Mouse (Mus musculus) granulocyte monocyte progenitor cell, adult 5-6 weeks (primary cell): Measurements from ENCODE around the gene Fam214b. TPM values are rescaled to one million over a fixed set of nuclear protein-coding genes. Genes with fewer than 3 reads are reported as not detected.

Experiments
- ATAC-seq: replicated peaks from 2 replicates; pipeline ENCODE4 v1.8.0; 2016; ENCODE audit warnings: mild to moderate bottlenecking, moderate TSS enrichment, inconsistent platforms; ENCODE audit not compliant: poor library complexity, severe bottlenecking
- total RNA-seq, 2 experiments: library from RNA; stranded (forward) in 1 of 2; stranded (reverse) in 1 of 2; fragments of 200-712, 200-1000 nt in 1 of 2; fragments of >200 nt in 1 of 2; fragmentation: Nextera tagmentation in 1 of 2; gene quantifications; 2 replicates each; pipeline ENCODE4 v1.2.3; 2014 to 2017

Fam214b gene
- total RNA-seq (2014; fragmentation: Nextera tagmentation) (2.9 and 5.1 TPM in 2 replicates), total RNA-seq (2017) (2.1 and 5.8 TPM in 2 replicates)

DNA sequence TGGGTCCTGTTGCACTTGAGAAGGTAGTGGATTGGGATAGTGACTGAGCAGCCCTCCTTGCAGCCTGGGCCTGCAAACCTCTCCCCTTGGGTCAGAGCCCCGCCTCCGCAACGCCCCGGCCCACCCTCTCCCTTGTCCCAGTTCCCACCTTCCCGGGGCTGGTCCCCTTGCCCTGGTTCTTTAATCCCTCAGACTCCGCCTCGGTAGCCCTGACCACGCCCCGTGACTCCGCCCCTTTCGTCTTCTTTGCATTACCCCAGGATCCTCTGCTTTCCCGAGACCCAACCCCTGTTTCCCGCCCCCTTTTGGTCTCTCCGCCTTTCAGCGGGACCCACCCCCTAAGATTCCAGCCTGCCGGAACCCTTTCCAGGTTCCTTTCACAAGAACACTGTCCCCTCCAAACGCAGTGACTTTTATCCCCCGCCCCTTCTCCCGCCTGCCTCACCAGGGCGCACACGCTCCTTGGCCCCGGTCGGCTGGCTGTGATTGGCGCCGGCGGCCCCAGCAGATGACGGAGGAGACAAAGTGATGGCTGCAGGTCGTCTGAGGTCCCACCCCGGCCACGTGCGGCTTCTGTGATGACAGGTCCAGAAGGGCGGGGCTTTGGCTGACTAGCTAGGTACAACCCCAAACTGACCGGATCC, at the start of gene Fam214b:
Gene Fam214b (minus strand): TSS at position 562 of the 644 bp plus-strand sequence.
- ATAC-seq = peak; percentile 75

GRCm38 (mm10) chr4:43091183-43091582, 45.2 kb upstream of the Fam214b start:
- ATAC-seq = no peak

DNA sequence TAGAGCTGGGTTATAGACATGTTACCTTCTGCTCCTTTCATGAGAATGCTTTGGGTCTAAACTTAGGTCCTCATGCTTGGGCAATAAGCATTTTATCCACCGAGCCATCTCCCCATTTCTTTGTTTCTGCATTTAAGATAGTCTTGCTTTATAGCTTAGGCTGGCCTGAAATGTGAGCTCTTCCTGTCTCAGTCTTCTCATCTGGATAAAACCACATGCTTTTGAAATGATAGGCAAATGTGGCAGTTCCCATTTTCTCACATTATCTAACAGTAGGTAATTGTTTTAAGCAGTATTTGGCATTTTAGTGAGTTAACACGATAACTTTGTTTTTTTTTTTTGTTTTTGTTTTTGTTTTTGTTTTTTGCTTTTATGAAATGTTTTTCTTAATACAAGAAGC, 43.9 kb upstream of the Fam214b start:
- ATAC-seq = no peak

GRCm38 (mm10) chr4:43082458-43082857, 36.4 kb upstream of the Fam214b start:
- ATAC-seq = no peak

- ATAC-seq = no peak
Measured at GRCm38 (mm10) chr4:43078071-43078718, 32.2 kb upstream of the Fam214b start.

GRCm38 (mm10) chr4:43074923-43075322, 28.9 kb upstream of the Fam214b start:
- no peak for ATAC-seq

GRCm38 (mm10) chr4:43065471-43065870, 19.5 kb upstream of the Fam214b start:
- no peak for ATAC-seq

GRCm38 (mm10) chr4:43060286-43060685, 14.3 kb upstream of the Fam214b start:
- no peak for ATAC-seq

- ATAC-seq = no peak
Measured at GRCm38 (mm10) chr4:43059697-43060096, 13.7 kb upstream of the Fam214b start.

- peak; percentile 99 for ATAC-seq
Measured at GRCm38 (mm10) chr4:43058753-43059654, 13.0 kb upstream of the Fam214b start, which contains the start of gene Unc13b. Gene Unc13b, plus strand, starts transcription at chr4:43058953.

GRCm38 (mm10) chr4:43058392-43058752, 12.4 kb upstream of the Fam214b start:
- ATAC-seq = no peak

DNA sequence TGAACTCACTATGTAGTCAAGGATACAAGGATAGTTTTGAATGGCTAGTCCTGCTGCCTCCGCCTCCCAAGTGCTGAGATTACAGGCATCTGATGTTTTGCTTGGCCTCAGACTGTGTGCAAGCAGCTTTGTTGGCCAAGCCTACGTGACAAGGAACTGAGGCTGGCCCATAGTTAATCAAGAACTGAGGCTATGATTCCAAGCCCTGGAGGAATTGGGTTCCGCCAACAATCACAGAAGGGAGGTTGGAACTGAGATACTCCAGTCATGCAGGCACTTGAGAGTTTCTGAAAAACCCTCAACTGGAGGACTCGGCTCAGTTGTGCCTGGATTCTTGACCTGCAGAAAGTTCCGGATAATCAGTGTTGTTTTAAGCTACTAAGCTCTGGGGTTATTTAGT, 11.6 kb upstream of the Fam214b start:
- ATAC-seq = no peak

GRCm38 (mm10) chr4:43052627-43053026, 6.6 kb upstream of the Fam214b start:
- ATAC-seq = peak; percentile 80

DNA sequence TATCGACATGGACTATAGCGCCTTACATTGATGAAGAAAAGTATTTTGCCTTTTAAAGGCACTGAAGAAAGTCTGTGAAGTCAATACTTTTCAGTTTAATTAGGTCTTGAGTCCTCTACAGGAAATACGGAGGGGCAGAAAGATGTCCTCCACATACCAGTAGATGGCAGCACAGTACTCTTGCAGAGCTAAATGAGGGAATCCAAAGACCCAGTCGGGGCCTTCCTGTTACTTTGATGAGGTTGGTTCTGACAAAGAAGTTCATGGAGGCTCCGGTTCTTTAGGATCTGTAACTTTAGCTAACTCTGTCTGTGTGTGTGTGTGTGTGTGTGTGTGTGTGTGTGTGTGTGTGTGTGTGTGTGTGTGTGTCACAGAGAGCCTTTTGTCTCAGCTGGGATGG, 1.2 kb upstream of the Fam214b start:
- ATAC-seq = peak; percentile 29; the same call in 1 of the 2 replicates

- ATAC-seq = no peak
Measured at GRCm38 (mm10) chr4:43046607-43047006, 587 bp upstream of the Fam214b start.

DNA sequence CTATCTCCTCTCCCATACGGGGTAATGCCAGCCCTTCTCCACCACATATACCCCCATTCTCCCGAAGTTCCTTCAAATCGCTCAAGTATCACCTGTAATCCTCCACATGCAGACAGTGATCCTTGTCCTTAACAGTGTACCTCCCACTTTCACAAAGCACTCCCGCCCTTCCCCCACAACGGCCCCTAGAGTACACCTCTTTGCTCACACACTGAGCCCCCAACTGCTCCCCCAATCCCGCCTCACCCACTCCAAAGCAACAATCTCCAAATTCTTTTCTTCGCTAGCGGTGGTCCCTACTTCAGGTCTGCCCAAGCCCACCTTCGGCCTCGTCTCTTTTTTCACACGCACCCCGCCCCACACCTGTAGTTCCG, 748 bp downstream of the Fam214b start:
- no peak for ATAC-seq

GRCm38 (mm10) chr4:43044673-43045072, 1.3 kb downstream of the Fam214b start:
- ATAC-seq = peak; percentile 45

DNA sequence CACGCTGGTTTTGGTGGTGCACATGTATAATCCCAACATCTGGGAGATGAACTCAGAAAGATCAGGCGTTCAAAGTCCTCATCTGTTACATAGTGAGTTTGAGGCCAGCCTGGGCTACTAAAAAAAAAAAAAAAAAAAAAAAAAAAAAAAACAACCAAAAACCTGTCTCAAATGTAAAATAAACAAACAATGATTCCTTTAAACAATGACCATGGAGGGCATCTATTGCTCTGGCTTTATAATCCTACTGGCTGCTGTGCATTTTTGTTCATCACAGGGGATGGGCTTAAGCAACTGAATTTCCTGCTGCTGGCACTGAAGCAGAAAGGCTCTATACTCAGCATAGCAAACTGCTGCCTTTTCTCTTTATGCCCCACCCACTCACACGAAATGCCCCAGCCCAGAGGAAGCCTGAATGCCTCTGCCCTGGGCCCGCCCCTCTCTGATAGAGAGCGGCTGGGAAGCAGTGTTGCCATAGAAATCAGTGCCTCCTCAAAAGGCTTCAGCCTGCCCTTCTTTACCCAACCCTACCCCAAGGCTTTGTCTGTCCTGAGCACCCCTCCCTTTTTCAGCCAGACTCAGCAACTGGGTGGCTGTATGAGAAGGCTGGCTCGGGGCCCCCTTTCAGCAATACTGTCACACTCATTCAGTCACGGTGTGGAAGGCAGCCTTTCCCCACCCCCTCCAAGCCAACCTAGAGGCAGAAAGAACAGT, 2.2 kb downstream of the Fam214b start:
- peak; percentile 26 for ATAC-seq

DNA sequence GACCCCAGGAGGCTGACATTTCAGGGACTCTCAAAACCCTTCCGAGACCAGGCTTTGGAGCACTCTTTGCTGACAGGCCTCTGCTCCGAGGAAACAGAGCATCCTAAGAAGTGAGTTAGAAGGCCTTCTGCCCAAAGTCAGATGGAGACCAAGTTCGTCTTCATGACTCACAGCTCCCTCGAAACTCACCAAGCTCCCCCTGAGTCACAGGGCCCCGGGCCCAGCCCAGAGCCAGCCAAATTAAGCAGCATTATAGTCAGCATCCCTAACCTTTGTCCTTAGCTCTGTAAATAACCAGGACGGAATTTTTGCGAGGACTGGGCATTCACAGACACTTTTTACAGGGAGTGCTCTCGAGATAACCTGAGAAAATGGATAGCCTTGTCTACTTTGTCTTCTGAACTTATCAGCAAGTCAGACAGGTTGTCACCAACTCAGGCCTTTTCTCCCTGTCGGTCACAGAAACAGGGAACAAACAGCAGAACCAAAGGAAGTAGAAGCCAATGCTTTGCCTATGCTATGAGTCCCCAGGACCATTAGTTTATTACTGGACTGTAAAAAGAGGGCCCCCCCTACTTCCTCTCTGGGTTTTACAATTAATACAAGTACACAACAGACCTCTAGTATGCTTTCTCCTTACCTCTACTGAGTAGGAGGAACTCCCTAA, 5.0 kb downstream of the Fam214b start:
- no peak for ATAC-seq

DNA sequence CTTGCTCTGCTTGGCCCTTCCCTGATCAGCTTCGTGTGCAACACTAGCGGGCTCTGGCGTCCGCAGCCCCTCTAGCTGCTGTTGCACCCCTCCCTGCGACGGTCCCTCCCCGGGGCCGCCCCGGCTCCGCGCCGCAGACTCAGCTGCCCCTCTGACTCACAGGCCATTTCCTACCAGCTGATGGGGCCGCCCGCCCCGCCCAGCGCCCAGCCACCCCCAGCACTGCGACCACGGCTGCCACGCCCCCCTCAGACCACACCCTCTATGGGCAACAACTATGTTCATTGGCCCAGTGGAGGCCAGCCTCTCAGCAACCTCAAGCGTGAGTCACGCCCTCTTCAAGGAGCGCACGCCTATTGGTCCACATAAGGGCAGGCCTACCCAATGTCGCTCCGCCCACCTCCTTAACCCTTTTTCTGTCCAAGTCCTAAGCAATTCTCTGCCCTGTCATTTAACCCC, 5.9 kb downstream of the Fam214b start:
- ATAC-seq = peak; percentile 86
